Mouse (Mus musculus) mature B cell (primary cell): ENCODE results near the gene Clvs2.

Experiments used
- in situ Hi-C: fragments of 300-500 bp; cut with MboI; formaldehyde crosslinking; loops from 2 replicates; pipeline ENCODE4 v1.14.3; 2019

The Clvs2 gene

DNA sequence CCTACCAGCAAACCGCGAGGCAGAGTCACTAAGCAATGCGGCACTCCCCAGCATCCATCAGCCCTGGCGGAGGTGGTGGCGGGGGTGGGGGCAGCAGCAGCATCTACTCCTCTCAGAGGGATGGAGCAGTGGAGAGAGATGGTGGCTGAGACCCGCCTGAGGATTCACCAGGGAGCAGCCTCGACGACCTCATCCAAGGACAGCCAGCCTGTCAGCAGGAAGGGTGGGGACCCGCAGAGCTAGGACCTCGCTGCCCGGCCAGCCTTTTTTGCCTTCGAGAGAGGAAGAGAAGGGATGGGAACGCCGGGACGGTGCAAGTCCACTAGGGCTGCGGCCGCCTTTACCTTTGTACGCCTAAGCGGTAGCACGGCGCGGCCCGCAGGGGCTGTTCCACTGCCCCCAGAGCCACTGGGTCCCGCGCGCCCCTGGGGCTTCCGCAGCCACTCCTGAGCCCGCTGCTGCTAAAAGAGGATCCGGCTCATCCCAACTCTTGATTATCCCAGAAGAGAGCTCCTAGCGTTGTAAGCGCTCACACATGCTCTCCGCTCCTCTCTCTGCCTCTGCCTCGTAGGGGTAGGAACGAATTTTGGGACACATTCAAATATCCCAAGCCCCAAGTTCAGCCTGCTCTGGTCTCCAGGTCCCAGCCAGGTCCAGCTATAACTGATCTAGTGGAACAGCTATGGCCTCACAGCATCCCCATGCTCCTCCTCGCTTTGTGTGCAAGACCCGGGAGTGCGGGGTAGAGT is at the start of gene Clvs2:
Gene Clvs2, minus strand, starts transcription at position 639 of the 749 bp plus-strand sequence.
- in situ Hi-C loops, result no loop called here

DNA sequence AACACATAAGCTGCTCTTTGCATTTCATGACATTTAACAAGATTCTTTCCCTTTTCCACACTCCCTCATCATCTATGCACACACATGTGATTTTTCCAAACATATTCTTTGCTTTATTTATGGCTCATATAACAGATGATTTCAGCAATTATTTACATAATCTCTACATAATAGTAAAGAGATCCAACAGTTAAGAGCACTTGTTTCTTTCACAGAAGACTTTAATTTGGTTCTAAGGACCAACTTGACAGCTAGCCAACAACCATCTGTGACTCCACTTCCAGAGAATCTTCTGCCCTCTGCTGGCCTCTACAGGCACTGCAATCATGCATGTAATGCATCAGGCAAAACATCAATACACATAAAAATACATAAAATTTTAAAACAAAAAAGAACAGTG is 28.6 kb upstream of the Clvs2 start:
- in situ Hi-C loops, result no loop called here

DNA sequence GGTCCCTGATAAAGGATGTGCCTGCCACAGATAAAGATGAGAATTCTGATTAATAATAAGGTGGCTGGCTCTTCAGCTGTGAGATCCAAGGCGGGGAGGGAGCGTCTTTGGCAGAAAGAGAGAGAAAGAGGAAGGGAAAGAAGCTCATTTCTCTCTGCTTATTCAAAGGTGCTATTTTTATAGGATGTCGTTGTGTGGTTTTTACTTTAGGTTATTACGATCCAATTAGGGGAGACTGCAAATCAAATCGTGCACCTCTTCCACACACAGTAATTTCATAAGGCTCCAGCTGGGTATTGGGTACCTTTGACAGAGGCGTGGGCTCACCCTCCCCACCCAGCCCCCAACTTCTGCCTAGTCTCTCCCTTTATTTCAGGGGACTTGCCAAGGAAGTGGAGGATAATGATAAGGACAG is 985 bp downstream of the Clvs2 start:
- in situ Hi-C loops, result no loop called here

DNA sequence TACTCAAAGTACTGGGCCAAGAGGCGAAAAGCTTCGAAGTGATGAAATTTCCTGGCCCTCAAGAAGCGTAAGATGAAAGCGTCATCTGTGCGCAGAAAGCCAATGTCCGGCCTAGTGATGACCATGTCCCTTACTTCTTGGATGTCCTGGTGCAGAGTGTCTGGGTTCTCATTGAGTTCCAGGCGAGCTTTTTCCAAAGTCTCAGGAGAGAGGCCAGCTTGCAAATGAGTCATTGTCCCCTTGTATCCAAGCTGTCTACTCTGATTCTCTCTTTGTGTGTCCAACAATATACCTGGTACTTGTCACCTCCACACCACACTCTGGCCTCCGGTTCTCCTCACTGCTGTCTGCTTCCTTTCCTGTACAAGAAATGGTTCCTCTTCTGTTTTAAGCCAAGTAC is 1.9 kb downstream of the Clvs2 start:
- in situ Hi-C loops, result no loop called here

GRCm38 (mm10) chr10:33616207-33616606 is 8.4 kb downstream of the Clvs2 start:
- in situ Hi-C loops, result no loop called here

- in situ Hi-C loops, result no loop called here
Observed at GRCm38 (mm10) chr10:33613197-33613596, 11.4 kb downstream of the Clvs2 start.

- in situ Hi-C loops, result no loop called here
Observed at GRCm38 (mm10) chr10:33592732-33593131, 31.8 kb downstream of the Clvs2 start.

GRCm38 (mm10) chr10:33588800-33589199 is 35.8 kb downstream of the Clvs2 start:
- in situ Hi-C loops, result no loop called here

GRCm38 (mm10) chr10:33587118-33587517 is 37.5 kb downstream of the Clvs2 start:
- in situ Hi-C loops, result no loop called here

DNA sequence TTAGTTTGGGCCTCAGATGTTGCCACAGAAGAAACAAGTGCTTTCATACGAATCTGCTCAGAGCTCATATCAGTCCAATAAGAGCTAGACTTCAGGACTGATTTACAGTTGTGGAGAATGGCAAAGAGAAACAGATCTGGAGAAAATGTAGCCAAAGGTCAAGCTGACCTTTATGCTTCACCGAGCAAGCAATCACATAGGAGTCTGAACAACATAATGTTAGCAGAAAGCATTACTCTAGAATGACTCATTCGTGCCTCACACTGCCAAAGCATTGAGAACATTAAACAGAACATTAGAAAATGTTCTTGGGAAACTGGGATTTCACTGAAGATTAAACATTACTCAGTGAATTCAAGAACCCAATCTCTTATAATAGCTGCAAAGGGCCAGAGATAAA is 66.5 kb downstream of the Clvs2 start:
- in situ Hi-C loops, result no loop called here

DNA sequence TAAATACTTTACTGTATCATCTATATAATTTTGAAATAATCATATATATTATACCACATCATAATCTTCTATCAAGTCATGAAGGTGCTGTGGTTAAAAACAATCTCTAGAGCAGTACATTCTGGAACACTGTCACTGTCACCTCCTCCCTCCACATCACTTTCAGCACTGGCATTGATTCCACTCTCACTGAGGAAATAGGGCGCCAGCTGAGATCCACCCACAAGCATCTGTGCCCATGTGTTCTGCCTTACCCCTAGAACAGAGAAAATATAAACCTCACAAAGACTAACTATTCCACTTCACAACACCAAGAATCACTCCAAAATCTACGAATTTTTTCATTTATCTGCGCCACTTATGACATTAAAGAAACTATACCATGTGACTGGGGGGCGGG is 84.2 kb downstream of the Clvs2 start:
- in situ Hi-C loops, result no loop called here
